Mouse (Mus musculus) midbrain, embryonic 16.5 days (tissue): ENCODE data around the gene Lfng. TPM values are rescaled to one million over a fixed set of nuclear protein-coding genes. Genes with fewer than 3 reads are reported as not detected.

Source experiments
- ATAC-seq: fragments of 200-750 bp; cut with Nextera tagmentation; 2 replicates; pipeline ENCODE4 v1.8.0; 2017; ENCODE audit warnings: moderate TSS enrichment
- H3K27ac ChIP-seq: fragments of 300-500 bp; sonication (generic); 2 replicates; pipeline ENCODE4 v1.5.1; 2014; ENCODE audit warnings: mild to moderate bottlenecking, low read length, mixed read lengths
- H3K27me3 ChIP-seq: fragments of 300-500 bp; sonication (generic); 2 replicates; pipeline ENCODE4 v1.6.1; 2014; ENCODE audit warnings: low read depth, low read length, mixed read lengths; ENCODE audit not compliant: control insufficient read depth, insufficient read depth
- H3K36me3 ChIP-seq: fragments of 300-500 bp; sonication (generic); 2 replicates; pipeline ENCODE4 v1.6.1; 2014; ENCODE audit warnings: mild to moderate bottlenecking, low read length, moderate library complexity, mixed read lengths; ENCODE audit not compliant: control insufficient read depth, insufficient read depth
- H3K4me1 ChIP-seq: fragments of 300-500 bp; sonication (generic); 2 replicates; pipeline ENCODE4 v1.6.1; 2014; ENCODE audit warnings: mild to moderate bottlenecking, low read length, mixed read lengths; ENCODE audit not compliant: control insufficient read depth, insufficient read depth
- H3K4me2 ChIP-seq: fragments of 300-500 bp; sonication (generic); 2 replicates; pipeline ENCODE4 v1.6.1; 2014; ENCODE audit warnings: mild to moderate bottlenecking, low read length, mixed read lengths
- H3K4me3 ChIP-seq: fragments of 300-500 bp; sonication (generic); 2 replicates; pipeline ENCODE4 v1.5.1; 2014; ENCODE audit warnings: low read depth, mild to moderate bottlenecking, low read length, moderate library complexity, mixed read lengths
- H3K9ac ChIP-seq: fragments of 300-500 bp; sonication (generic); 2 replicates; pipeline ENCODE4 v1.6.1; 2014; ENCODE audit warnings: low read depth, low read length, mixed read lengths
- H3K9me3 ChIP-seq: fragments of 300-500 bp; sonication (generic); replicated peaks from 2 replicates; pipeline ENCODE4 v1.6.1; 2014; ENCODE audit warnings: mild to moderate bottlenecking, low read length, mixed read lengths; ENCODE audit not compliant: control insufficient read depth, poor library complexity, severe bottlenecking
- WGBS: fragments of 180-500 bp; shearing (Covaris S2); extraction: QIAGEN DNeasy Blood & Tissue Kit; methylation state at CpG from one replicate; pipeline ENCODE4 v1.1.7; 2014; 5-methylcytosine and 5-hydroxymethylcytosine counted together
- polyA plus RNA-seq: library from polyadenylated mRNA; unstranded; fragments of >200 nt; fragmentation: Nextera tagmentation; extraction: Ambion mirVana; gene quantifications from 2 replicates; pipeline ENCODE4 v1.2.1, GENCODE M21; 2015

Lfng gene
- polyA plus RNA-seq, 1 experiment from 2014 or later = 23.1 TPM

DNA sequence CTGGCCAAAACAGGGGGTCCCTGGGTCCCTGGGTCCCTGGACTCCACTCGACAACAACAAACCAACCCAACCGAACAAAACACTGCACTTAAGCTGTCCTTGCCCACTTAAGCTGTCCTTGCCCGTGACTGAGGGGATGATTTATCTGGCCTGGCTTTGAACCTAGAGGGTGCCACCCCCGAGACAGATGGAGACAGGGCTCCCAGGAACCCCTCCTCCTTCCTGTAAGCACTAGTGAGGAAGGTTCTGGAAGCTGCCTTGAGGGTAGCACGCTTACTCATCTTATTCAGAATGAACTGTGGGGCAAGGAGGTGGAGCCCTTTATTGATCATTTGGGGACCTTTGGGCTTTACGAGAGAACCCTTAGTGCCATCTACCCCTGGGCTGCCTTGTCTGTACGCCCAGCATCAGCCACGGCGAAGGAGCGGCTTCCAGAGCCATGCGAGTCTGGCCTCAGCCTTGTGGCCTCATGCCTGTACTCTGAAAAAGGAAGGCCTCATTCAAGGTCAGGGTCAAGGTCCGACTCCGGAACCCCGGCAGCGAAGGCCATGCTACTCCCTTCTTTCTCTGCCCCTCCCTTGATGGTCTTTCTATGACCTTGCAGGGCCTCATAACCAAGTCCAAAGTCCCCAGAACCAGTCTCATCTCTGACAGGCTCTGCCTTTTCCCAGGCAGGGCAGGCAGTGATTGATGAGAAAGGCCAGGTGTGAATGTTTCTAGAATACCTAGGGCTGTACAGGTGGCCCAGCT, 47.2 kb downstream of the Lfng start:
- no peaks in the 10 kb centered on the region for H3K36me3 ChIP-seq
- WGBS = 87% methylated on average over 15 of the region's 15 CpGs
- no peak overlapping the region for H3K4me3 ChIP-seq
- H3K27me3 ChIP-seq = no peaks in the 10 kb centered on the region
- no peak for ATAC-seq
- H3K9ac ChIP-seq = no peak overlapping the region
- H3K27ac ChIP-seq = no peak overlapping the region
- H3K9me3 ChIP-seq = no peaks in the 10 kb centered on the region
- no peak overlapping the region for H3K4me2 ChIP-seq
- H3K4me1 ChIP-seq = peaks cover 8% of the 10 kb centered on the region

DNA sequence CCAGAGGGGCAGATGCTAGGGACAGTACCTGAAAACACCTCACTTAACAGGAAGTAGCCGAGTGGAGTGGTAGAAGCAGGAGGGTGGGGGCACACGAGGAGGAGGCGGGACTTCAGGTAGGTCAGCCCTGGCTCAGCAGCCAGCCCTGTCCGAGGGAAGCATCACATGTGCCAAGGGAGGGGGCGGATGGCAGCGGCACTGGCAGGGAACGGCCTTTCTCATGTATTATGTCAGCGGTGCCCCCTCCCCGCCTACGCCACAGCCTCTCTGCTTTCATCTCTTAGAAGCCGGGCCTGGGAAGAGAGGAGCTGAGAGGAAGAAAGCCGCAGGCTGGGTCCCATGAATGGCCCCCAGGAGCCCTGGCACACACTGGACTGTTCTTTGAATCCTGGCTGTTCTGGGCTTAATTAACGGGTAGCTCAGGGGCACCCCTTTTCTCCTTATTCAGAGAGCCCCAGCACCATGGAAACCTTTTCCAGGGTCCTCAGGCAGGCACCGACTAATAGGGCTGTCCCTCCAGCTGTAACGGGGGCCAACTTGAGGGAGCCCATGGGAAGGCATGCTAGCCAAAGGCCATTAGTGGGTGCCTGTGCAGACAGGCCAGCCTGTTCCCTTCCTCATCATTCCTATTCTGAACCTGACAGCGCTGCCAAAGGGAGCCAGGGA, 52.6 kb downstream of the Lfng start:
- Histone ChIP-seq H3K27me3 (no peaks in the 10 kb centered on the region), H3K9me3 (no peaks in the 10 kb centered on the region), H3K36me3 (no peaks in the 10 kb centered on the region), H3K9ac (peak overlapping the region; percentile 13), H3K27ac (peak overlapping the region; percentile 79), H3K4me2 (peak overlapping the region; percentile 1; the same call in 1 of the 2 replicates), H3K4me1 (peaks cover 22% of the 10 kb centered on the region), H3K4me3 (no peak overlapping the region)
- ATAC-seq = peak; percentile 89
- WGBS = 18% methylated on average over 16 of the region's 16 CpGs

DNA sequence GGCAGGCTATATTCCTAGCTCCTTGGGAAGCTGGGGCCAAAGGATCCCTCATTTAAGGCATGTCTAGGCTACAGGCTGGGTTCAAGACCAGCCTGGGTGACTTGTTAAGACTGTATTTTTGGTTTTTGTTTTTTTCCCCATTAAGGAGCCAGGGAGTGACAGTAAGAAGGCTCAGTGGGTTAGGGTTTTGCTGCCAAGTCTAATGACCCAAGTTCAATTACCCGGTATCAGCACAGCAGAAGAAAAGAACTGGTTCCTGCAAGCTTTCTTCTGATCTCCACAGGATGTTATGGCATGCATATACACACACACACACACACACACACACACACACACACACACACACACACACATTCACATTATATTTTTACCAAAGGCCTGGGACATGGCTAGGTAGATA, 53.3 kb downstream of the Lfng start:
- 70% methylated on average over 1 of the region's 1 CpGs for WGBS
- Histone ChIP-seq H3K9ac (peak overlapping the region; percentile 13), H3K36me3 (no peaks in the 10 kb centered on the region), H3K9me3 (no peaks in the 10 kb centered on the region), H3K27ac (peak overlapping the region; percentile 79), H3K4me1 (peaks cover 22% of the 10 kb centered on the region), H3K27me3 (no peaks in the 10 kb centered on the region), H3K4me2 (no peak overlapping the region), H3K4me3 (no peak overlapping the region)
- no peak for ATAC-seq

DNA sequence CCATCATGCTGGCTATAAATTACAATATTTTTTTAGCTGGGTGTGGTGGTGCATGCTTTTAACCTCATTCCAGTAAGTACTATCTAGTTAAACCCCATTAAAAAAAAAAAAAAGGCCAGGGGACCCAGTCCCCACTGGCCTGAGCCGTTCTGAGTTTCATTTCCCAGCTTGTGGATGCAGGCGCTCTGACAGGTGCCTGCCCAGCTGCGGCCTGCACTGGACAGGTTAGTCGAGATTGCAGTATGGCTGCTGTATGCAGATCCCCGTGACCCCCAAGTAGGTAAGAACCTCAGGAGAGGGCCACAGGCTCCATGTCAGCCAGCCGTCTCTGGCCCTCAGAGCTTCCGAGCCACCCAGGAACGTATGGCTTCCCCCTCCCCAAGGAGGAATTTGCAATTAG, 54.3 kb downstream of the Lfng start:
- Histone ChIP-seq H3K4me2 (no peak overlapping the region), H3K27me3 (no peaks in the 10 kb centered on the region), H3K4me3 (no peak overlapping the region), H3K9ac (no peak overlapping the region), H3K4me1 (peaks cover 22% of the 10 kb centered on the region), H3K9me3 (no peaks in the 10 kb centered on the region), H3K36me3 (peaks cover 5% of the 10 kb centered on the region; the same call in 1 of the 2 replicates), H3K27ac (peak overlapping the region; percentile 57)
- ATAC-seq = no peak
- WGBS = 70% methylated on average over 8 of the region's 8 CpGs

DNA sequence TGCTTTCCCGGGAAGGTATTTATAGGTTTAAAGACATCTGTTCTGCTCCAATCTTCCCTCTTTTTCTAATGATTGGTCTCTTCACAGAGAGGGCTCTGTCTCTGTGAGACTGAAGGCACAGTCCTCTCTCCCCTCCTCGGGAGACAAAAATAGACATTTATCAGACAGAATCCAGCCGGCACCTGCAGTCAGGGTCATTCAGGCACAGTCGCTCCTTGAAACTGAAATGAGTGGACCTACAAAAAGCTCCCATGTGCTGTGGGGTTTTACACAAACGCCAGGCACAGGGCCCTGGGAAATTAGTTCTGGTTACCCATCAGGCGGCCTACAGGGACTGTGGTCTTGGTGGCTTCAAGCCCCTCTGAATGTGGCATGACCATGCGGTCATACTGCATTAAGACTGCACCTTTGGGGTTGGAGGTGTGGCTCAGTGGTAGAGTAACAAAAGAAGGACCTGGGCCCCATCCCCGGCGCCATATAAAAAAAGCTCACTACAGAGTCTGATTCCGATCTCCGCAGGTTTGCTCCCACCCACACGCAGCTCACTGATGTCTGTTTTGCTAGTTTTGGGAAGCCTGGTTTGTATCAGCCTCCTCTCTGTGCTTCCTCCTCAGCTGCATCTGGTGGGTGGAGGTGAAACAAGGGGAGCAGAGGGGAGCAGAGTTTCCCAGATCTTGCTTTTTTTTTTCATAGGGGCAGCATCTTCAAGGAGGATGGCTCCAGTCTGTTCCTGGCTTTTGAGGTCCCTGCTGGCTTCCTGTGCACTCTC, 54.9 kb downstream of the Lfng start:
- WGBS = 60% methylated on average over 12 of the region's 12 CpGs
- ATAC-seq = no peak
- H3K4me2 ChIP-seq = no peak overlapping the region
- peaks cover 22% of the 10 kb centered on the region for H3K4me1 ChIP-seq
- H3K9ac ChIP-seq = no peak overlapping the region; the same call in 1 of the 2 replicates
- H3K36me3 ChIP-seq = peaks cover 5% of the 10 kb centered on the region; the same call in 1 of the 2 replicates
- no peak overlapping the region for H3K4me3 ChIP-seq
- no peaks in the 10 kb centered on the region for H3K27me3 ChIP-seq
- no peaks in the 10 kb centered on the region for H3K9me3 ChIP-seq
- peak overlapping the region; percentile 57 for H3K27ac ChIP-seq

DNA sequence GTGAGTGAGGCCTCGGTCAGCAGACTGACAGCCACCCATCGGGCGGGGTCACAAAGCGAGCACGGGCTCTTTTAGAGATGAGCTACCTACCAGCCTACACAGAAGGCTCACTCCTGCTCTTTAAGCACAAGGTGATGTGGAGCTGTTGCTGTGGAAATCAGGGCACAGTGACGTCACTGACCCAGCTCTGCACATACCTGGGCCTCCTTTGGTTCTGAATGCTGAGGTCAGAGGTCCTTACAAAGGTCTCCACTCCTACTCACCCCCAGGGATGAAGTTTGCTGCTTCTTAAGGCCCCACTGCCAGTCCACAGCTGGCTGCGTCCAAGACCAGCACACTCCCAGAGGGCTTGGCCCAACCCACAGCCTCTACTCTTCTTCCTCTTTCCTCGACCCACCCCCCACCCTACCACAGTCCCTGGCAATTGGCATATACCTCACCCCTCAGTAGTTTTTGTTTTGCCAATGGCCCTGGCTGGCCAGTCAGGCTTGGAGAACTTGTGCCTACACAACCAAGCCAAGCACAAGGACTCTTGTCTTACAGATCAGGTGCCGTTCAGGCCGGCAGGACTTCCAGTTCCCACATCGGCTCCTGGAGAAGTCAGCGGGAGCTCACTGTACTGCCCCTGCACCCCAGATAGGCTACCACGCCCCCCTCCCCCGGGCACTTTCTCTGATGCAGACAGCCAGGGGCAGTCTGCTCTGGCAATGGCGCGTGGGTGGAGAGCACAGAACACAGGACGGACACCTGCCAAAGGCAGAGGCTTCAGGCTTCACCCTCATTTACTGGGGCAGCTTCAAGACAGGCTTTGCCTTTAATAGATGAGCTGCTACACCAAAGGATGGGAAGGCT, 55.8 kb downstream of the Lfng start:
- WGBS = 73% methylated on average over 17 of the region's 17 CpGs
- ATAC-seq = no peak
- Histone ChIP-seq H3K9ac (no peak overlapping the region; the same call in 1 of the 2 replicates), H3K4me1 (peaks cover 22% of the 10 kb centered on the region), H3K4me3 (no peak overlapping the region), H3K27ac (peak overlapping the region; percentile 57), H3K9me3 (no peaks in the 10 kb centered on the region), H3K27me3 (no peaks in the 10 kb centered on the region), H3K36me3 (peaks cover 5% of the 10 kb centered on the region; the same call in 1 of the 2 replicates), H3K4me2 (no peak overlapping the region)

DNA sequence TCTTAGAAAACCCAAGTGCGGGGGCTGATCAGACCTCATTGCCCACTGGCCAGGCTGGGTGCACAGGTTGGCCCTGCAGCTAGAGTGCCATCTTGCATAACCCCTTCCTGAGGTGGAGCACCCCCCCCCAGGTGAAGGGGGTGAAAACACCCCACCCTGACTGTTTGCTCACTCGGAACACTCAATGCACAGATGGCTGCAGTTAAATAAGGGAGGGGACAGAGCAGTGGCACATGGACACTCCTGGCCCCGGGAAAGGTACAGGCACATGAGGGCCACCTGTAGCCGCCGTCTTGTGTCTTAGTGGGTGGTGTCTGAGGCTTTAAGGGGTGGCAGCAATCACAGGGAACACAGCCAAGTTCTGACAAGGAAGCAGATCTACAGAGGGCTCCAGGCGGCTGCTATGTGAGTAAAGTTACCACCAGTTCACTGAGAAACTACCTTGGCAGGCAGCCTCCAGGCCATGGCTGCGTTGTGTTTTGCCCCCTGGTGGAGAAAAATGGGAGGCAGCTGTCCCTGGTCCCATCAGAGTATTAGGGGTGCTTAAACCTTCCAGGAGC, 56.6 kb downstream of the Lfng start:
- no peak overlapping the region for H3K4me2 ChIP-seq
- H3K27me3 ChIP-seq = no peaks in the 10 kb centered on the region
- H3K4me3 ChIP-seq = no peak overlapping the region
- no peak for ATAC-seq
- no peaks in the 10 kb centered on the region for H3K9me3 ChIP-seq
- no peak overlapping the region for H3K27ac ChIP-seq
- peaks cover 8% of the 10 kb centered on the region for H3K36me3 ChIP-seq
- WGBS = 57% methylated on average over 7 of the region's 7 CpGs
- peaks cover 22% of the 10 kb centered on the region for H3K4me1 ChIP-seq
- H3K9ac ChIP-seq = no peak overlapping the region
